Mouse (Mus musculus) heart, adult 8-10 months (tissue): ENCODE measurements around the gene Espn. TPM values are rescaled to one million over a fixed set of nuclear protein-coding genes. Genes with fewer than 3 reads are reported as not detected.

ENCODE experiments used
- DNase-seq: peaks from one replicate; pipeline ENCODE4 v3.0.0; 2022; ENCODE audit warnings: low spot score
- total RNA-seq, 4 experiments: library from RNA; stranded (reverse); gene quantifications; 2 replicates each; pipeline ENCODE4 v1.2.4; 2022

Espn gene
- total RNA-seq = 1 to 10 TPM; 2.6 to 3.5 (median 3.0) TPM

- DNase-seq = no peak
These were observed at the start of gene Espn for GRCm38 (mm10) chr4:152151966-152152544. Gene Espn (minus strand): TSS chr4:152152371.

GRCm38 (mm10) chr4:152201492-152201891, 49.3 kb upstream of the Espn start:
- DNase-seq = no peak

- DNase-seq = no peak
These were observed 47.4 kb upstream of the Espn start for GRCm38 (mm10) chr4:152199617-152200016.

DNA sequence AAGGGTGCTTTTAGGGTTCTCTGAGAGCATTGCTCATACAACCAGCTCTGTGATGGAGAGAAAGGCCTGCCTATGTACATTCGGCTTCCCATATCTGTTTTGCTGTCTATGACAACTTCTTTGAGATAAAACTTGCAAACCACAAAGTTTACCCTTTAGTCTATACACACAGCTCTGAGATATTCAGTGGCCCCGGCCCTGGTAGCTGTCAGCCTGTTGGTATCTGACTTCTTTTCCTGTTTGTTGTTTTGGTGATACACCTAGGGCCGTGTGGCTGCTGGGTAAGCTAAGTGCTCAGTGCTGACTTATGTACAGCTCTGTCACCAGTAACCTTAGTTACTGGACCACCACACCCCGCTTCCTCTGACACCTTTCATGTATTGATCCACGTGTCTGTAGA, 45.4 kb upstream of the Espn start:
- no peak for DNase-seq

- DNase-seq = no peak
These were observed 44.1 kb upstream of the Espn start for GRCm38 (mm10) chr4:152196276-152196675.

- no peak for DNase-seq
These were observed 42.5 kb upstream of the Espn start for GRCm38 (mm10) chr4:152194476-152195175.

DNA sequence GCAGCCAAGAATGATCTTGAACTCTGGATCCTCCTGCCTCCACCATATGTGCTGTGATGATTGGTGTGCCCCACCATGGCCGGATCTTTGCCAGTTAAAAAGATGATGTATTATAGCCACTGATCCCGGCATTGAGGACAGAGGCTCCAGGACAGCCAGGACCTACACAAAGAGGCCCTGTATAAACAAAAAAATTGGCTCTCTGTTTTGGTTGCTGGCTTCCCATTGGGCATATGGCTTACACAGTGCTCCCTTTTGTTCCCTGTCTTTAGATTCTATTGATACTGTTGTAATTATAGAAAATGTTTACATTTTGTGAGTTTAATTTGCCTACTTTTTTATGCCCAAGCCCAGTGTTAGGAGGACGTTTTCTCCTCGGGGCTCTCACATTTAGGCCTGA, 40.4 kb upstream of the Espn start:
- DNase-seq = no peak

GRCm38 (mm10) chr4:152190701-152191100, 38.5 kb upstream of the Espn start:
- DNase-seq = no peak

DNA sequence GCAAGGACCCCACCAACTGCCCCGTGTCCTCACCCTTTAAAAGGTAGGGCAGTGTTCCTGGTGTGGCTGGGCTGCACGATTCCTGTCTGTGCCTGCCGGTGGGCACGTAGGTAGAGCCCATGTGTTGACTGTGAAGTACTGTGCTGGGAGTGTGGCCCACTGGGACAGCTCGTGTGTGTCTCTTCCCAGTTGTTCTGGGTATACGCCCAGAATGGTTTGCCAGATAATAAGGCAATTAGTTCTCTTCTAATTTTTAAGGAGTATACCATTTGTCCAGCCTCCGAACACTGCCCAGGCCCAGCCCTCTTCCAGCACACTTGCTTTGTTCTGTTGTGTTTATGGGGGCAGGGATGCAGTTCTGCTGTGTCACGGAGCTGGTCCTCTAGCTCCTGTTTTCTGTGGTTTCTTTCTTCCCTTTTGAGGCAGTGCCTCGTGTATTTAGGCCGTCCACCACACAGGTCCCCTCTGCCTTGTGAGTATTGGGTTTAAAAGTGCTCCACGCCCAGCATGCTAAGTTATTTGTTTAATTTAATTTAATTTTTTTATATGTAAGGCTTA, 38.0 kb upstream of the Espn start:
- no peak for DNase-seq

DNA sequence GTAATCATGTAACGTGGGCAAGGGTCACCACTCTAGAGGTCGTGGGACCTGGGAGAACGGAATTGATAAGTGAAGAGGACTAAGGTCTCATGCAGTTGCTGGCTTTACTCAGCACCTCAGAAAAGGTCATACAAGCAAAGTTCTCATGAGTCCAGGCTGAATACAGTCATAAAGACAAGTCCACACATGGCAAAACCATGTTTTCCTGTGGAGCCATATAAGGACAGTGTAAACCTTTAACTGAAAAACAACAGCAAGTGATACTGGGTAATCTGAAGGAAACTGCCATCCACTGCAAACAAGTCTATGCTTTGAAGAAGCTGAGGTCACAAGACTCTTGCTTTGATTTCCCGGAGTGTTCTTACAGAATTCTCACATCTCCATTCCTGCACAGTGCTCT, 37.5 kb upstream of the Espn start:
- DNase-seq = no peak

DNA sequence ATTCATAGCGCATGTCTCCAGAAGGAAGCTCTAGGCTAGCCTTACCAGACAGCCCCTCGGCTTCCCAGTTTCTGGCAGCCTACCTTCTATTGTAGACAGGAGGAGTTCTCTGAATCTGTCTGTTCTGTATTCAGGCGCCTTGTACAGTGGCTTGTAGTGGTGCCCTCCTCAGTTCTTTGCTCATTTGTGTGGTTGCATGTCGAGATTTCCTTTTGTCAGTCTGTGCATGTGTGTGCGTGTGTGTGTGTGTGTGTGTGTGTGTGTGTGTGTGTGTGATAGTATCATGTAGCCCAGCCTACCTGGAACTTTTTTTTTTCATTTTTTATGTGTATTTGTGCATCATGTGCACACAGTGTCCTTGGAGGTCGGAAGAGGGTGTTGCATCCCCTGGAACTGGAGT, 36.9 kb upstream of the Espn start:
- DNase-seq = no peak

- DNase-seq = no peak
These were observed 36.5 kb upstream of the Espn start for GRCm38 (mm10) chr4:152188651-152189050.

DNA sequence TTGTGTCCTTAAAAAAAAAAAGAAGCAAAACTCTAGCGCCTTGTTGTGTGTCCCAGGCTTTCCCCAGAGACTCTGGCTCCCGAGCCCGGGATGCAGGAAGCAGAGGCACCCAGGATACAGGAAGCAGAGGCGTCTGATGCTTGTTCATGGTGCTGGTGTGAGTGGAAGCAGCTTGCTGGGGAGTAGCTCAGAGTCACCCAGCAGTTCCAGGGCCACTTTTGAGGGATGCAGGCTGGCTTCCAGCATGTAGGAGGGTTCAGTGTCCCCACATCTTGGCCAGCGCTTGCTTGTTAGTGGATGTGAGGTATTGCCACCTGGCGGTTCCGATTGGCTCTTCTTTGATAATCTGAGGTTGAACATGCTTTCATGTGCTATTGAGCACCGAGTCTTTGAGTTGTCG, 35.0 kb upstream of the Espn start:
- DNase-seq = no peak

GRCm38 (mm10) chr4:152186205-152187082, 34.3 kb upstream of the Espn start:
- DNase-seq = no peak

GRCm38 (mm10) chr4:152185510-152186204, 33.5 kb upstream of the Espn start:
- peak; percentile 64 for DNase-seq

DNA sequence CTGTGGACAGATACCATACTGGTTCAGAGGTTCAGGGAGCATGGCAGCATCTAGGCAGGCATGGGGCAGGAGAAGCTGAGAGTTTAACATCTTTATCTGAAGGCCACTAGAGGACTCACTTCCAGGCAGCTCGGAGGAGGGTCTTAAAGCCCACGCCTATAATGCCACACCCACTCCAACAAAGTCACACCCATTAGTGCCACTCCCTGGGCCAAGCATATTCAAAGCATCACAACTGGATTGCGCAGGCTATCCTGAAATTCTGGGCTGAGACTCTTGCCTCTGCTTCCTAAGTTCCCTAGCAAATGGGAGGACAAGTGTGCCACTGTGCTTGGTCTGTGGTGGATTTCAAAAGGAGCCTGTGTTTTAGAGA, 33.0 kb upstream of the Espn start:
- peak; percentile 36 for DNase-seq

- no peak for DNase-seq
These were observed 32.3 kb upstream of the Espn start for GRCm38 (mm10) chr4:152184353-152185035.

- DNase-seq = no peak
These were observed 30.0 kb upstream of the Espn start for GRCm38 (mm10) chr4:152182205-152182604.

DNA sequence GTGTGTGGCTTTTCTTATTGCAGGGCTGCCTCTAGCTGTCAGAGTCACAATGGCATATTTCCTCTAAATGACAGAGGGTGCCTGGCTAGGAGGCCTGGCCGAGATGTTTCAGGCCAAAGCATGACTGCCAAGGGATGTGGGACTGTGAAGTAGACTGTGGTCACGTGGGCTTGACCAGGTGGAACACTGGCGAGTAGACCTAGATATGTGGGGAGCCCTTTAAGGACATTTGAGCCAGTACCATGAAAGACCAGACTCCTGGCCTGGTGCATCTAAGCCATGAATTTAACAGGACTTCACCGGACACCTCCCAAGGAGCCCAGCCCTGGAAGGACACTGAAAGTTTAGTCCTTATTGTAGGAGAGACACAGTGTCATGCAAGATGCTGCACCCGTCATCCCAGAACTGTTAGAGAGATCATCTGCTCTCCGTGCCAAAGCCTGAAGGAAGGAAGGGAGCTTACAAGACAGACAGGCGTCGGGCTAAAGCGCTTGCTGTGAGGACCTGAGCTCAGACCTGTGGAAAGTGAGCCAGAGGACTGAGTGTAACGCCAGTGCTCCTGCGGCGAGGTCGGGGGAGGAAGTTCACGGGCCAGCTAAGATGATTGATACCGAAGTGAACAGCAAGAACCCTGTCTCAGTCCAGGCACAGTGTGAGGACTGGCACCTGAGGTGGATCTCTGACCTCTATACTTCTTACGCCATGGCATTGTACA, 27.9 kb upstream of the Espn start:
- DNase-seq = no peak

GRCm38 (mm10) chr4:152178916-152179705, 26.9 kb upstream of the Espn start:
- no peak for DNase-seq
